Mouse (Mus musculus): ENCODE data around the gene Tmem205.

DNA sequence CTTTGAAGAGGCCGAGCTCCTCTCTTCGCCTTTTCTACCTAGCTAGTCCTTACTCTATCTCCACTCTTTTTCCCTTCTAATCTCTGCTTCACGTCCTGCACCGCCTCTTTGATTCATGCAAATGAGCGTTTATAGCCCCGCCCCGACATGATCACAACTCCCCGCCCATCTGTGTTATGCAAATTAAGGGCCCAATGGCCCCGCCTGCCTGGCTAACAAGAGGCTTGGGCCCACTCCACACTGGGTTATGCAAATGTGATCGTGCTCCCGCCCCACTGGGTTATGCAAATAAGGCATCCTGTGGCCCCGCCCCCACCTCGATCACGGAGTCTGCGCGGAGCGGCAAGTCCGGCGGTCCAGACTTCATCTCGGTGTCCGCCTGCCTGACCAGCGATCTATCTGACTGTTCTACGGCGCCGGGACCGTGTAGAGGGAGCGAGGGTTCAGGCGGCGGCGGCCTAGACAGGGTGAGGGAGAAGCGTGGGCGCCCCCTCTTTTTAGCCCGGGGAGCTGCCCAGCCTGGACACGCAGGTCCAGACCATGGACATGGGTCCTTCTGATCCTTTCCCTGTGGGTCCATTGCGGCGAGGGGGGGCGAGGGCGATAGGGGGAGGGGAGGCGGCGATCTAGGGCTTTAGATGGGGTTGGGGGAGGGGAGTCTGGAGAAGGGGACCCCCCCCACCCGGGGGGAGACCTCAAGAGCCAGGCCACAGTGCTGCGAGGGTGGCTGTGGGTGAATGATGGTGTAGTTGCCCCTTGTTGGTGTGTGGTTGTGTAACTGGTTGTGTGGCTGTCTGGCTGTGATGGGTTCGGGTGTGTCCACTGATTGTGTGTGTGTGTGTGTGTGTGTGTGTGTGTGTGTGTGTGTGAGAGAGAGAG lies 9.6 kb upstream of the Tmem205 start, which contains the start of gene Plppr2:
- TF ChIP-seq CTCF (IDR thresholded peaks at IDR 0.05): 0 out of 2 replicates have a peak, but pooled peaks have one; percentile 5
- TF ChIP-seq POLR2A (IDR thresholded peaks at IDR 0.05; ENCODE audit: insufficient read depth, low read depth, low read length): no peak
- no peak for TF ChIP-seq EP300 (IDR thresholded peaks at IDR 0.05; ENCODE audit: insufficient read depth, low read depth, low read length)
